Mouse (Mus musculus) spleen, adult 2 months (tissue): Measurements from ENCODE around the gene Mgp.

ENCODE experiments used
- CTCF ChIP-seq: fragments of 200-500 bp; IDR thresholded peaks from 2 replicates; pipeline ENCODE4 v1.5.1; 2011; ENCODE audit warnings: mild to moderate bottlenecking, inconsistent platforms; ENCODE audit not compliant: insufficient read depth, insufficient read length, insufficient replicate concordance; ENCODE audit errors: extremely low read depth
- POLR2A ChIP-seq: fragments of 200-500 bp; IDR thresholded peaks from 2 replicates; pipeline ENCODE4 v1.6.1; 2011; ENCODE audit warnings: low read depth, low read length, inconsistent platforms

DNA sequence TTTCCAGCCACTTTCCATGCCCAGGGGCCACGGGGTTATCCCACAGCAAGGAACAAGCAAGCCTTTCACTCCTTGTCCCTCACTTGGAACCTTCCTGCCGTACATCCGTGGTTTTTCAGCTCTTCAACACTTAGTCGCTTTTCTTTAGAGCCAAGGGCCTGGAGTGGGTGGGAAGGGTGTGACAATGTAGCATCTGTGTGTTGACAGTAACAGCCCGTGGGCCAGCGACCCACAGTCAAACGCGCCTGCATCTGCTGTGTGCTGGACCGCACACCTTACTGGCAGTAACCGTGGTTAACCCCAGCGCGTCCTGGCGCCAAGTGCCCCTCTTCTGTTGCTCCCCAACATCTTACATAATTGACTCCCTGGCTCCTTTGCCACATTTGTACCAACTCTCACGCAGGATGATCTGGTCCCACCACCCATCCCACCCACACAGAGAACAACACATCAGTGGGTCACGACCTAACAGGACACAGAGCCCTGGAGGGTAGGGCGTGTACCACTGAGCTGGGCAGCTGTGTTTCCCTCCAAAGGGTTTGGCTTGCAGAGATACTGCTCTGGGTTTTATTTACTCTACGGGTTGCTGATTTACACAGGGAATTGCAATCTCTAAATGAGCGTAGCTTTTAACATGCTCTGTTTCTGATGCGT is 30.8 kb upstream of the Mgp start:
- TF ChIP-seq CTCF = no peak
- no peak for TF ChIP-seq POLR2A
